Mouse (Mus musculus): Measurements from ENCODE around the gene Sec61b. TPM values are rescaled to one million over a fixed set of nuclear protein-coding genes. Genes with fewer than 3 reads are reported as not detected.

Gene Sec61b
- total RNA-seq, 2 experiments from 2014 or later = 44.4 to 46.7 TPM

DNA sequence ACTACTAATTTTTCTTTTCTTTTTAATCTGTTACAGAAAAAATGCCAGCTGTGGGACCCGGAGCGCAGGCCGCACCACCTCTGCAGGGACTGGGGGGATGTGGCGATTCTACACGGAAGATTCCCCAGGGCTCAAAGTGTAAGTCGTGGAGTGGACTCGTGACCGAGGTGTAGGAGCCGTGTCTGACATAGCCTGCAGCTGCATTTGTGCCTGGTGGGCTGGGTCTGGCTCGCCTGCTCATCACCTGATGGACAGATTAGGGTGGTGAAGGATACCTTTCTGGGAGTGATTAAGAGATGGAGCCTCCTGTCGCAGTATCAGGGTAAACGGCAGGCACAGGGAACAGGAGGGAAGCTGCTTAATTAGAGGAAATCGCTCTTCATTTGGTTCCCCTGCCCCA, 5.6 kb downstream of the Sec61b start:
- DNase-seq (ENCODE audit: low spot score in 2 of 2) = no peak

DNA sequence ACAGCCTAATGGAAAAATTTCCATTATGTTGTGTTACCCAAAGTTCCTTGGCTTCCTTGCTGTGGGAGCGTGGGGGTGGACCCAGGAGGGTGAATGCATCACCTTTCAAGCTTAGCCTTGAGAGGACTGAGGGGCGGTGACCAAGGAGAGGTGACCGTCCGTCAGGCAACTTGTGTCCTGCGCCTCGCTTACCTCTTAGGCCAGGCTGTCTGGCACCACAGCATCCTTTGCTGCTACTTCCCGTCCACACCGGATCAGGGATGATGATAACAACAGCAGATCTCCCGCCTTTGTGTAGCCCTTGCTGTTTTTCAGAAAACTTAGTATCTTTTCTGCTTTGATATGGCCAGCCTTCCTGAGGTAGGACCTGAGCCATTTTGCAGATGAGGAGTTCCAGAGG, 6.1 kb downstream of the Sec61b start:
- DNase-seq (ENCODE audit: low spot score in 2 of 2) = no peak

DNA sequence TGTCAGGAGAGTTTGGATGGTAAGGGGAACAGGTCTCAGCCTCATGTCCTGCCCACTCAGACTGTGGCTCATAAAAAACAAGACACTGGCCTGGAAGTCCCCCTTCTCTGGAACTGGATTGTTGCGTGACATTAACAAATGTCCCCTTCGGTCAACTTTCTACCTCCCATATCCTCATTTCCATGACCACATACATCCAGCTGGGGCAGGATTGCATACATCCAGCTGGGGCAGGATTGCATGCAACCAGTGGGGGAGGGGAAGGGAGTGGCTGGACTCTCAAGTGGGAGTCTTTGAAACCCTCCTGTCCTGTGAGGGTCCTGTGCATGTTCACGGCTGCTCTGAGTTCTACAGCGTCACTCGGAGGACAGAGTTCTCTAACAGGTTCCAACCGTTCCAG, 16.8 kb downstream of the Sec61b start:
- no peak for DNase-seq (ENCODE audit: low spot score in 2 of 2)

DNA sequence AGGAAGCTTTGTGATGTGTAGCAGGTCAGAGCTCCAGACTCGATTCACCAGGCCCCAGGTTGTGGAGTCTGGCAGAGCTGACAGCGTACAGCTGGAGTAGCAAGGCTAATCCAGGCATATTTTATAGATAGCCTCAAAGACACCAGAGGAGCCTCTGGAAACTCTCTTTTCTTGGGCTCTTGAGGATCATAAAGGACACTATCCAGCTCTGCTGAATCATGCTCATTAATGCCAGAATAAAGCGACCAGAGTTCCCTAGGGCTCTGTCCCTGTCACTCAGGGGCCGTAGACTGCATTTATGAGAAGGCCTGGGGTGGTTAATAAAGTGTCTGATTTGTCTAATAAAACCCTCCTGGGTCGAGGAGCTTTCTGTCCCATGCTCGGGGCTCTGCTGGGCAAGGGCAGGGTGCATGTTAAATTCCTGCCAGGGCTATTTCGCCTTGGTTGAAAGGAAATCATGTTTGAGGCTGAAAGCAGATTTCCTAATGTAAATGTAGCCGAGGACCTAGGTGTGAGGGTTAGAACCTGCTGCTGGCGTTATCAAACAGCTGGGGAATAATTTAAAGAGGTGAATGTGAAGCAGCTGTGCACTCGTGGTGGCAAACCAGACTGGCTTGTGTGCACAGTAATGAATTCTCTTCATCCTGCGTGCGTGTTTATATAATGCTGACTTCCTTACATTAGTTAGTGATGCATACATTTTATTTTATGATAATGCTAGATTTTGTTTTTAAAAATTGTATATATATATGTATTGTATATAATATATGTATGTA, 18.0 kb downstream of the Sec61b start:
- DNase-seq (ENCODE audit: low spot score in 2 of 2) = no peak

DNA sequence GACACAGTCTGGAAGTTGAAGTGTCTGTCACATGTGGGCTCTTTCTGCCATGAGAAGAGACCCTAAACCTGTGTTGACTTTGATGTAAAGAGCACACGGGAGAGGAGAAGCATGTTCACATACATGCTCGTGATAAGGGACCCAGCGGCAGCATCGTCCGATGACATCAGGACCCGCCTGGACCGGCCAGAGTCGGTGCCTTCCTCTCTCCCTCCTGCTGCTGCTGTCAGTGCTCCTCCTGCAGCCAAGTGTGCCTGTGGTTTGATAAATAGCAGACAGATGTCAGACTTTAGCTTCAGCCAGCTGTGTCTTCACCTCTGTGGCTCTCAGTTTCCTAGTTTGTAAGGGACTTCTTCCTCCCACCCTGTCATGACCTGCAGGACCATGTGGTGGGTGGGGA, 19.0 kb downstream of the Sec61b start:
- DNase-seq (ENCODE audit: low spot score in 2 of 2) = no peak

DNA sequence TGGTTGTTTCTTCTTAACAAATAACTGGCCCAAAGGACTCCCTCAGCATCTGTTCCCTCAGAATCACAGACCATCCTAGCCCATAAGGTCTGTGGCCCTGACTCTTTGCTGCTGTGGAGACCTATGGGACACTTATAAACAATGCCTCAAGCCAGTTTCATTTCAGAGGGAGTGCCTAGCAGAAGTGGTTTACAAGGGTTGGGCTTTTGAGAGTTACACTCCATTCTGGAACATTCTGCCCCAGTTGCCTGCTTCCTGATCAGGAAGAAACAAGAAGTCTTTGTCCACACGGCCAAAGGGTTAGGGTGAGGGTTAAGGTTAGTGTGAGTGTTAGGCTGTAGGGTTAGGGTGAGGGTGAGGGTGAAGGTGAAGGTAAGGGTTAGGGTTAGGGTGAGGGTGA, 19.7 kb downstream of the Sec61b start:
- no peak for DNase-seq (ENCODE audit: low spot score in 2 of 2)

DNA sequence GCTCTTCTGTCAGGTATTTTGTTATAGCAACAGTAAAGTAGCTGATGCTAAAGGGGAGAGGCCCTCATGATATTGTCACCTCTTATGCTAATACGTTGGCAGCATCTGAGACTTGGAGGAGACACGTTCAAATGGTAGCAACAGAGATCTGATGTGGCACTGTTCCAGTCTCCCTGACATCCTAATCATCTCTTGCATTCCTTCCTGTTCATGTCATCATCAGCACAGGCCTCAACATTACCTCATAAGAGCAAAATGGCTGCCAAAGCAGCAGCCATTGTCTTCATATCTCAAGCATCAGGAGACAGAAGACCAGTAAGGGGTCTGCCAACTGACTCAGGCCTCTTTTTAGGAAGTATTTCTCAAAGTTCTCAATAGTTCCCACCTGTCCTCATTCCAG, 20.2 kb downstream of the Sec61b start:
- no peak for DNase-seq (ENCODE audit: low spot score in 2 of 2)

DNA sequence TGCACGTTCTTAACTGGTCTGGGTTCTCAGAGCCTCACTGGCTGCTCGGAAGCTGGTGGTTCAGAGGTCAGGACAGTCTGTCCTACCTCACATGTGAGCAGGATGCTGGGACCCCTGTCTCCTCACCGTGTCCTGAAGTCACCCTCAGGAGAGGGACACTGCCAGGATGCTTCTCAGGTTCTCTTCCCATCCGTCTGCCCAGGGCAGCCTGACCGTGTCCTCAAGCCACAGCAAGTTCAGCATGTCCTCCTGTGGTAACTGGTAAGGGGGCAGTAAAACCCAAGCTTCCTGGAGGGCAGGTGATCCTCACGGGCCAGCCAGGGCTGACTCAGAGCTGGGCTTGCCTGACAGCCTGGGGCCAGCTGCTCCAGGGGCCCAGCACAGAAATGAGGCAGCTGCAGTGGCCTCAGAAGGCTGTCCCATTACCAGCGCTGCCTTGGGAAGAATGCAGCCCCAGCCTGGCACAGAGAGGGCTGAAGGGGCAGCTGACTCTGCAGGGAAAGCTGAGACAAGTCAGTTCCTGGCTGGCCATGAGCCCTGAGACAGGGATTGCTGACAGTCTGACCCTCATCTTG, 23.4 kb downstream of the Sec61b start:
- DNase-seq (ENCODE audit: low spot score in 2 of 2) = no peak

DNA sequence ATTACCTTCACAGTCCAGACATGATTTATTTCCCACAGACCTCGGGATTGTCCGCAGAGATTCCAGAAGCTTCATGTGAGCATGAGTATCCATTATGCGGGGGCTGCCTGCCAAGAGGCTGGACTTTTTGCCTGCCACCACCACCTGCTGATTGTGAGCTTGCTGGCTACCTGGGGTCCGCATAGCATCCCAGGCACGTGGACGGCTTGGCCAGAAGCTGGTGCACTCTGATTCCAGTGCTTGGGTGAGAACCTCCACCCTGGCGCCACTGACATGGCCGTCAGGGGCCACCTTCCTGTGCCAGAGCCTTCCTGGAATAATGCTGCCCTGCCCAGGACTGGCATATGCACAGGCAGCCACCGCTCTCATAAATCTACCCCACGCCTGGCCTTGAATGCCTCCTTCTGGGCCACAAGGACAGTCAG, 24.7 kb downstream of the Sec61b start:
- no peak for DNase-seq (ENCODE audit: low spot score in 2 of 2)

DNA sequence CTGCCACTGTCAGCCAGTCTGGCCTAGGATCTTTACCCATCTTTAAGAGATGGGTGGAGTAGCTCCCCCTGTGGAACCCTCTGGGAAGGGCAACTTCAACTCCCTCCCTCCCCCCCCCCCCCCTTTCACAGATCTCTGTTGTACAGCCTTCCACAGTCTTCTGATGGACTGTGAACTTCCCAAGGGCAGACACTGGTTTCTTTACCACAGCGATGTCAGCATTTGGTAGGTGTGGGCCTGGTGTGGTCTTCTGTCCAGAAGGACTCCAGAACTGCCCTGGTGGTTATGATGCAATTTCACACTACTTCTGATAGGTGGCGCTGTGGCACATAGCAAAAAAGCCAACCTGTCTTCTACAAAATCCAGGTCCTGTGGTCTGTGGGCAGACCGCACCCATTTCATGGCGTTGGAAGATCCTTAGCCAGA, 28.1 kb downstream of the Sec61b start:
- DNase-seq (ENCODE audit: low spot score in 2 of 2) = peak; percentile 50 to 56

DNA sequence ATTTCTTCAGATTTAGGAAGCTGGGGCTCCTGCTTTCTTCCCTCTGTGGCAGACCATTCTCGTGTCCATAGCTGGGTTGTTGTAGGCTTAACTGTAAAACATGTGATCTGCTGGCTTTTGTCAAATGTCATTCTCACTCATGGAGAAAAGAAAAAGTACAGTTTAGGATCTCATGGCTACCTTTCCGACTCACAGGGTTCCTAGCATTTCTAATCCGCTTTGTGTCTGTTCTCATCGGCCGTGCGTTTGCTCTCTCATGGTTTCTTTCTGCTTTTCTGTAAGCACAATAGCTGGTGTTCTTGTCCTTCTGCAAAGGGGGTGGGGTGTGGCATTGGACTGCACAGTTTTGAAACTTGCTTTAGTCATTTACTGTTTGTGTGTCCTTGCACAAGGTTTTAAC, 28.6 kb downstream of the Sec61b start:
- DNase-seq (ENCODE audit: low spot score in 2 of 2) = no peak

DNA sequence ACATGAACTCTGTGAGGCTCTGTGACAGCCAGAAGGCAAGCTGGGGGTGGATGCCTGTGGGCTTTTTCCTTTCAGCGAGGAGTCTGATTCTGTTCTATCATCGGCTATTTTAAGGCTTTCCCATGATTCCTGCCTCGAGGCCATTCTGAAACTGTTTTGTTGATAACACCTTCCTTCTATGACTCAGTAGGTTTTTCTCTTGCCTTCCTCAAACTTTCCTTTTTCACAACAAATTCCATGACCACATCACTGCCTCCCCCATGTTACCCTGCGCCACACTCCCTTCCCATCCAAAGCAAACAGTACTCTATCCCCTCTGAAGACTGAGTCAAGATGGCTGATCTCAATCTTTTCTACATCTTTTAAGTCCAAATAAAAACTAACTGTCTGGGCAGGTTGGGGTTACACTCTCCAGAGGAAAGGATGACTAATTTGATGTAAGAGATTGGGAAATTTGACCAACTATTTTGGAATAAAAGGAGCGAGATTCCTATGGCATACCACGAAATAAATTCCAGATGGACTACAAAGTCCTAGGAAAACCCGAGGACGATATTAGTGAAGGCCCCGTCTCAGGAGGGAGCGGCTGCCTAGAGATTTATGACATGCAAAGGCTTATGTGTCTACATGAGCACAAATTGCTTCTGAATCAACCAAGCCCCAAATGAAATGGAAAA, 30.5 kb downstream of the Sec61b start:
- peak; percentile 10 to 16 for DNase-seq (ENCODE audit: low spot score in 2 of 2)

DNA sequence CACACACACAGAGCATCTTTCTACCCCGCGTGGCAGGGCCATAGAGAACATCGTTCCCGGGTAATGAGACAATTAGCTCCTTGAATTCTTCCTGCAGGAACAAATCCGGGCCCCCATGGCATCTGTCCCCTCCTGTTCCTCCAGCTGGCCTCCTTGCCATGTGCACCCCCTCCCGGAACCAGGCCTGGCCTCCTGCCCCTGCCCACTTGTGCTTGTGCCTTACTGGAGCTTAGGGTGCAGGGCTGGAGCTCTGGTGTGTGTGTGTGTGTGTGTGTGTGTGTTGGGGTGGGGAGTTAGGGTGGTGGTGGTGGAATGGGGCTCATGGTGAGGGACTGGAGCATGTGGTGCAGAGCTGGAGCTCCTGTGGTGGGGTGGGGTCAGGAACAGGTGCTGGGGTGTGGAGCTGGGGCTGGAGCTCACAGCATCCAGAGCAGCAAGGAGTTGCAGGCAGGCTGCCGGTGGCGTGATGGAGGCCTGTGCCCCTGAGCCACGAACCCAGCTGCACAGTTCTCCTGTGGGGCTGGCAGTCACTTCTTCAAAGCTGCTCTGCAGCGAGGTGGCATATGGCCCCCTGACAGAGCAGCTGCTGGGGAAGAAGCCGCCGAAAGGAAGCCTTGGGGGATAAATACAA, 44.2 kb downstream of the Sec61b start:
- peak in 1 of 2 experiments; percentile 4 for DNase-seq (ENCODE audit: low spot score in 2 of 2)

DNA sequence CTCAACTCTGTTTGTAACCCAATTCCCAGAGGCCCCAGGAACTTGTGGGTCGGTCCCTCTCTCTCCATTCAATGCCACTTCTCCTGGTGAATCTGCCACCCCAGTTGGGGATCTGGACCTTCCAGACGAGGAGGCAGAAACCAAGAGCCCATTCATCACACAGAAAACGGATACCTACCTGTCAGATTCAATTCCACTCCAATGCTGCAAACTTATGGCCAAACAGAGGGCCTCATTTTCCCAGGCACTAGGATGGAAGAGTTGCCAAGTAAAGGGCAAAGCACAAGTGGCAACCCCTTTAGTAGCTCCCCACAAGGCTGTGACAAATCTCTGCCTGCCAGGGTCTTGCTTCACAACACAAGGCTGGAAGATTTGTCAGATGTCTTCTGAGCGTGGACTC, 45.6 kb downstream of the Sec61b start:
- DNase-seq (ENCODE audit: low spot score in 2 of 2) = no peak

DNA sequence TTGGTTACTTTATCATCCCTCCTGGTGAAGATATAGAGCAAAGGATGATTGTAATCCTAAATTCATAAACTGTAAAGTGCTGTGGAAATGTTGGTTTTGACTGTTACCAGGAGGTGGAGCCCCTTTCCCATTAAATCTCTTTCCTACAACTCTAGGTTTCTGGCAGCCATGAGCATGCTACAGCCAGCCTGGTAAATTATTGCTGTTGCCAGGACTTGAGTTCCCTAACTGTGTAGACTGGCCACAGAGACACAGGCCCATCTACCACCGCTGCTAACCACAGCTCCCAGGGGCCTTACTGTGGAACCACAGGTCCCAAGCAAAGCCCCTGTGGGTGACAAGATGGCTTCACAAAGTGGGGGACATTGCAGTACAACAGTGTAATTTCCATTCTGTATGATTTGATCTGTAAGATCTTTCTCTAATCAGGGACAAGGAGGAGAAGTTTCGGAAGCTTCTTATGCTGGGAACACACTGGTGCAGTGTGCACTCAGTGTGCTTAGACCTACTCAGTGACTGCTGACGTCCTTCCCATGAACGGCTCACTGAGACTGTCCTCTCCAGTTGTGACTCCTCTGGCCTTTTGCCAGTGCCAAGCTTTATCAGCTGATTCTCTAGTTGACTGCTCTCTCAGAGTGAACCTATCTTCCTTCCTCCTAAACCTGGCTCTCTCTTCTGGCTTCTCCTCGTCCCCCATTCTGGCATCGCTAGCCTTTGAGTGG, 47.6 kb downstream of the Sec61b start:
- DNase-seq (ENCODE audit: low spot score in 2 of 2) = peak; percentile 19 to 24

DNA sequence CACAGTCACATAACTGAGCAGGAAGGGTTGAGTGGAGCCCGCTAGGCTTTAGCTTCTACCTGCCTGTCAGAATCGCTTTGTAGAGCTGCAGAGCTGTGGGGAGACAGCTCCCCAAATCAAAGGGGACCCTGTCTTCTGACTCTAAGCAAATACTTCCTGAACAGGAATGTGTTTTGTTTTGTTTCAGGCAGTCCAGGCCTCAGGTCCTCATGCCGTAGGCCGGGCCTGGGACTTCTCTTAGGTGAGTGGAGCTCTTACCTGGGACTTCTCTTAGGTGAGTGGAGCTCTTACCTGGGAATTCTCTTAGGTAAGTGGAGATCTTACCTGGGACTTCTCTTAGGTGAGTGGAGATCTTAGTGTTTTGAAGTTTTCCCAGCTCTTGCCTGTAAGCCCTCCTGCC, 55.4 kb downstream of the Sec61b start:
- DNase-seq (ENCODE audit: low spot score in 2 of 2) = no peak

Other genes starting within 250 kb of the Sec61b start
- gene Tgfbr1, start 121.4 kb upstream of the Sec61b start, total RNA-seq (2021) = 10 to 100 TPM; 17.5 to 18.1 TPM
- gene Alg2, start 325 bp upstream of the Sec61b start, total RNA-seq (2021) = 100 to 1,000 TPM; 115 to 117 TPM